Mouse (Mus musculus): ENCODE measurements around the gene Creld1. TPM values are rescaled to one million over a fixed set of nuclear protein-coding genes. Genes with fewer than 3 reads are reported as not detected.
A peak's percentile ranks its signal among the peaks of the same experiment; 100 is the strongest.

Creld1 gene
- polyA plus RNA-seq, 1 experiment, result 5.0 TPM

DNA sequence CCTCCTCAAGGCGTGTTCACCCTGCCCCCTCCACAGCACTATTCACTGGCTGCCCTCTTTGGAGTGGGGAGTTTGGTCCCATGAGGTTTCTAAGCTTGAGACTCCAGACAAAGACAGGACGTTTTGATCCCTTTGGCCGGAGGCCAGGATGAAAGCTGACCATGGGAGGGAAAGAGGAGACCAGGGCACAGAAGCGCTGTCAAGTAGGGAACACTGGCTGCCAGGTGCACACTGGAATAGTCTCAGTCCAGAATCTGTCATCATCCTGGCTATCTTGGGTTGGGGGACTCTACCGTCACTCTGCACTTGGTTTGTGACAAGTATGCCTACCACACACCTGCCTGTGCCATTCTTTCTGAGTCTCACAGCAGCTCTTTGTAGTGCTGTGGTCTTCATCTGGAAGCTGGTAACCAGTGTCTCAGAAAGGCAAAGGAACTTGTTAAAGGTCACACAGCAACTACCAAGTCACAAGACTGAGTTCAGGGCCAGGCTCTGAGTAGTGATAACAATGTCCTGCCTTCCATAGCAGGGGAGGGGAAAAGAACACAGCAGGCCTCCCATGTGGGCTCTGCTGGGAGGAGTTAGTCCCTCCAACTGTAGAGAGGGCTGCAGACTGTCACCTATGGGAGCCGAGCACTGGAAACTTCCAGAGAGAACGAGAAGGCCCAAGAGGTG lies 25.3 kb downstream of the Creld1 start:
- TF ChIP-seq POLR2A (IDR thresholded peaks at IDR 0.05; ENCODE audit: control insufficient read depth, low read depth, low read length) (no peak), CTCF (IDR thresholded peaks at IDR 0.05; ENCODE audit: control insufficient read depth, insufficient read depth, insufficient replicate concordance, low read depth, low read length) (no peak)
- Histone ChIP-seq H3K4me3 (ENCODE audit: control insufficient read depth, low read depth, low read length) (no peak overlapping the region), H3K27ac (ENCODE audit: control insufficient read depth, insufficient read depth, low read depth, low read length) (peak overlapping the region; percentile 49; the same call in 1 of the 2 replicates), H3K27me3 (ENCODE audit: control insufficient read depth, insufficient read depth, low read length) (no peaks in the 10 kb centered on the region), H3K4me1 (ENCODE audit: control insufficient read depth, insufficient read depth, low read length) (no peaks in the 10 kb centered on the region), H3K36me3 (ENCODE audit: control insufficient read depth, insufficient read depth, low read length) (no peaks in the 10 kb centered on the region)

GRCm38 (mm10) chr6:113508947-113509280 lies 25.8 kb downstream of the Creld1 start:
- H3K4me1 ChIP-seq (ENCODE audit: control insufficient read depth, insufficient read depth, low read length), result no peaks in the 10 kb centered on the region
- H3K27me3 ChIP-seq (ENCODE audit: control insufficient read depth, insufficient read depth, low read length), result no peaks in the 10 kb centered on the region
- no peaks in the 10 kb centered on the region for H3K36me3 ChIP-seq (ENCODE audit: control insufficient read depth, insufficient read depth, low read length)
- H3K4me3 ChIP-seq (ENCODE audit: control insufficient read depth, low read depth, low read length), result no peak overlapping the region
- TF ChIP-seq CTCF (IDR thresholded peaks at IDR 0.05; ENCODE audit: control insufficient read depth, insufficient read depth, insufficient replicate concordance, low read depth, low read length) (no peak), POLR2A (IDR thresholded peaks at IDR 0.05; ENCODE audit: control insufficient read depth, low read depth, low read length) (no peak)
- H3K27ac ChIP-seq (ENCODE audit: control insufficient read depth, insufficient read depth, low read depth, low read length), result no peak overlapping the region

DNA sequence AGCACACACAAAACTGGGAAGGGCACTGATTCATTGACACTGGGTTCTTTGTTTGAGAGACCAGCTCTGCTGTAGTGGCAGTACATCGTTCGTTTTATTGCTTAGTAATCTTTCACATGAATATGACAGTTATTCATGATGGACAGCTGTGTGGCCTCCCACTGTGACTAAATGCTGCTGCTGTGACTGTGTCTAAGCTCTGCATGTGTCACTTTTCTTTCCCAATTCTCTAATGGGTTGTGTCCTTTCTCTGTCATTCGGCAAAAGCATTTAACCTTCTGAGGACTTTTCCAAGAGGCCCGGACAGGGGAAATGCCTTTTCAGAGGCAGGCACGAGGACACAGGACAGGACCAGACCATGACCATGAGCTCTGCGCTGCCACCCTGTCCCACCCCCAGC lies 30.8 kb downstream of the Creld1 start:
- no peak for TF ChIP-seq CTCF (IDR thresholded peaks at IDR 0.05; ENCODE audit: control insufficient read depth, insufficient read depth, insufficient replicate concordance, low read depth, low read length)
- no peak for TF ChIP-seq POLR2A (IDR thresholded peaks at IDR 0.05; ENCODE audit: control insufficient read depth, low read depth, low read length)
- Histone ChIP-seq H3K4me1 (ENCODE audit: control insufficient read depth, insufficient read depth, low read length) (no peaks in the 10 kb centered on the region), H3K36me3 (ENCODE audit: control insufficient read depth, insufficient read depth, low read length) (peaks cover 9% of the 10 kb centered on the region), H3K27ac (ENCODE audit: control insufficient read depth, insufficient read depth, low read depth, low read length) (no peak overlapping the region), H3K27me3 (ENCODE audit: control insufficient read depth, insufficient read depth, low read length) (no peaks in the 10 kb centered on the region), H3K4me3 (ENCODE audit: control insufficient read depth, low read depth, low read length) (no peak overlapping the region)

- Histone ChIP-seq H3K4me1 (ENCODE audit: control insufficient read depth, insufficient read depth, low read length) (no peaks in the 10 kb centered on the region), H3K36me3 (ENCODE audit: control insufficient read depth, insufficient read depth, low read length) (peaks cover 9% of the 10 kb centered on the region), H3K27ac (ENCODE audit: control insufficient read depth, insufficient read depth, low read depth, low read length) (no peak overlapping the region), H3K4me3 (ENCODE audit: control insufficient read depth, low read depth, low read length) (no peak overlapping the region), H3K27me3 (ENCODE audit: control insufficient read depth, insufficient read depth, low read length) (no peaks in the 10 kb centered on the region)
- no peak for TF ChIP-seq POLR2A (IDR thresholded peaks at IDR 0.05; ENCODE audit: control insufficient read depth, low read depth, low read length)
- no peak for TF ChIP-seq CTCF (IDR thresholded peaks at IDR 0.05; ENCODE audit: control insufficient read depth, insufficient read depth, insufficient replicate concordance, low read depth, low read length)
These were observed 31.5 kb downstream of the Creld1 start for GRCm38 (mm10) chr6:113514600-113514999.

DNA sequence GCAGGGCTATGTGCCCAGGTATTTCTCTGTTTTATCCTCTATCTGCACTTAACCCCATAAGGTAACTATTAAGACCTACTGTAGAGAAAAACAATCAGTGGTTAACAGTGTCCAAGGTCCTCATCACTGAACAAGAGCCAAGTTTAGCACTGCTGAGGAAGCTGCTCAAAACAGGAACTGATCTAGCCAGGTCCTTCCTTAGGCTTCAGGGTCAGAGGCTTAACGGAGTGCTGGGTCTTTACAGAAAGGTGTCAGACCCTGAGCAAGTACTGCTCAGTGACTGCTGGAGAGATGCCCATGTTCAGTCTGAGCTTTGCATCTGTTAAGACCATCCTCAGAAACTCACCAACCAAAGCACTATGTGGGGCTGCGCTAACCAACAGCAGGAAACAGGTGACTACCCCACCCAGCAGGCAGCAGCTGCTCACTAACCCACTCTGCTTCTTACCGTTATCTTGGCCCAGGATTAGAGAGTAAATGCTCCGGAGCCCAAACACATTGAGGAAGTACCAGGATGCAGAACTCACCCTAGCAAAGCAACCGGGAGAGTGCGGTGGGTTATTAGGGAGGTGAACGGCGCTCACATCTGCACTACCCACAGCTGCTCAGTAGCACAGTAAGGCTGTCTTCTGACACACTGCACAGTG lies 34.5 kb downstream of the Creld1 start:
- Histone ChIP-seq H3K27me3 (ENCODE audit: control insufficient read depth, insufficient read depth, low read length) (no peaks in the 10 kb centered on the region), H3K27ac (ENCODE audit: control insufficient read depth, insufficient read depth, low read depth, low read length) (no peak overlapping the region), H3K4me3 (ENCODE audit: control insufficient read depth, low read depth, low read length) (no peak overlapping the region), H3K4me1 (ENCODE audit: control insufficient read depth, insufficient read depth, low read length) (no peaks in the 10 kb centered on the region), H3K36me3 (ENCODE audit: control insufficient read depth, insufficient read depth, low read length) (peaks cover 9% of the 10 kb centered on the region)
- TF ChIP-seq POLR2A (IDR thresholded peaks at IDR 0.05; ENCODE audit: control insufficient read depth, low read depth, low read length), result no peak
- TF ChIP-seq CTCF (IDR thresholded peaks at IDR 0.05; ENCODE audit: control insufficient read depth, insufficient read depth, insufficient replicate concordance, low read depth, low read length), result no peak

DNA sequence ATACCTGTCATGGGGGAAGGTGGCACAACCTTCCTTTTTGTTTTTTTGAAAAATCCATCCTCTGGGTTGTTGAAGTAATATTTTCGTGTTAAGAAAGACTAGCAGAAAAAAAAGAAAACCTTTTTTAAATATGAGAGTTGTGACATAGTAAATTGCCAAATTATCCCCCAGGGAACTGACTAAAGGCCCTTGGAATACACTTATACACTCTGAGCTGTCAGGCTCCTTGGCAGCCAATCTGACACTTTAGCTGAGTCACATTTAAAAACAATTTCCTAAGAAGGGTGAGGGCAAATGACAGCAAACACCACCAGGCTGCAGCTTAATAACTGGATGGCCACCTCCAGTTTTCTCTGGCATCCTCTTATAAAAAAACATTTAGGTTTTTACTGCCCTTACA lies 39.2 kb downstream of the Creld1 start:
- Histone ChIP-seq H3K36me3 (ENCODE audit: control insufficient read depth, insufficient read depth, low read length) (peaks cover 5% of the 10 kb centered on the region; the same call in 1 of the 2 replicates), H3K27ac (ENCODE audit: control insufficient read depth, insufficient read depth, low read depth, low read length) (no peak overlapping the region), H3K4me1 (ENCODE audit: control insufficient read depth, insufficient read depth, low read length) (no peaks in the 10 kb centered on the region), H3K4me3 (ENCODE audit: control insufficient read depth, low read depth, low read length) (no peak overlapping the region), H3K27me3 (ENCODE audit: control insufficient read depth, insufficient read depth, low read length) (no peaks in the 10 kb centered on the region)
- no peak for TF ChIP-seq CTCF (IDR thresholded peaks at IDR 0.05; ENCODE audit: control insufficient read depth, insufficient read depth, insufficient replicate concordance, low read depth, low read length)
- no peak for TF ChIP-seq POLR2A (IDR thresholded peaks at IDR 0.05; ENCODE audit: control insufficient read depth, low read depth, low read length)

GRCm38 (mm10) chr6:113523420-113523819 lies 40.3 kb downstream of the Creld1 start:
- no peaks in the 10 kb centered on the region; the same call in 1 of the 2 replicates for H3K36me3 ChIP-seq (ENCODE audit: control insufficient read depth, insufficient read depth, low read length)
- TF ChIP-seq POLR2A (IDR thresholded peaks at IDR 0.05; ENCODE audit: control insufficient read depth, low read depth, low read length) (no peak), CTCF (IDR thresholded peaks at IDR 0.05; ENCODE audit: control insufficient read depth, insufficient read depth, insufficient replicate concordance, low read depth, low read length) (no peak)

More at GRCm38 (mm10) chr6:113523420-113523819, 40.3 kb downstream of the Creld1 start:
- H3K4me1 ChIP-seq (ENCODE audit: control insufficient read depth, insufficient read depth, low read length), result no peaks in the 10 kb centered on the region
- no peak overlapping the region for H3K4me3 ChIP-seq (ENCODE audit: control insufficient read depth, low read depth, low read length)
- no peak overlapping the region for H3K27ac ChIP-seq (ENCODE audit: control insufficient read depth, insufficient read depth, low read depth, low read length)
- no peaks in the 10 kb centered on the region for H3K27me3 ChIP-seq (ENCODE audit: control insufficient read depth, insufficient read depth, low read length)

All from testis, adult 2 months (tissue).